Mouse (Mus musculus): ENCODE measurements around the gene Krt7.

GRCm38 (mm10) chr15:101364891-101365671 is 45.8 kb upstream of the Krt7 start:
- TF ChIP-seq CTCF (conservative IDR thresholded peaks at IDR 0.05; ENCODE audit: insufficient read depth, insufficient read length, low read depth, low read length) (no peak), POLR2A (IDR thresholded peaks at IDR 0.05; ENCODE audit: low read depth, low read length) (no peak)
